Mouse (Mus musculus) mammary gland, adult 2 months (tissue): Measurements from ENCODE around the gene Braf. TPM values are rescaled to one million over a fixed set of nuclear protein-coding genes. Genes with fewer than 3 reads are reported as not detected.

Experiments used
- polyA plus RNA-seq: library from polyadenylated mRNA; depleted of rRNA; stranded (reverse); fragments of >200 nt; gene quantifications from 2 replicates; pipeline ENCODE4 v1.2.3, GENCODE M21; 2012; ENCODE audit warnings: low replicate concordance; rRNA removed

The Braf gene
- 5.6 and 11.9 TPM in 2 replicates for polyA plus RNA-seq

DNA sequence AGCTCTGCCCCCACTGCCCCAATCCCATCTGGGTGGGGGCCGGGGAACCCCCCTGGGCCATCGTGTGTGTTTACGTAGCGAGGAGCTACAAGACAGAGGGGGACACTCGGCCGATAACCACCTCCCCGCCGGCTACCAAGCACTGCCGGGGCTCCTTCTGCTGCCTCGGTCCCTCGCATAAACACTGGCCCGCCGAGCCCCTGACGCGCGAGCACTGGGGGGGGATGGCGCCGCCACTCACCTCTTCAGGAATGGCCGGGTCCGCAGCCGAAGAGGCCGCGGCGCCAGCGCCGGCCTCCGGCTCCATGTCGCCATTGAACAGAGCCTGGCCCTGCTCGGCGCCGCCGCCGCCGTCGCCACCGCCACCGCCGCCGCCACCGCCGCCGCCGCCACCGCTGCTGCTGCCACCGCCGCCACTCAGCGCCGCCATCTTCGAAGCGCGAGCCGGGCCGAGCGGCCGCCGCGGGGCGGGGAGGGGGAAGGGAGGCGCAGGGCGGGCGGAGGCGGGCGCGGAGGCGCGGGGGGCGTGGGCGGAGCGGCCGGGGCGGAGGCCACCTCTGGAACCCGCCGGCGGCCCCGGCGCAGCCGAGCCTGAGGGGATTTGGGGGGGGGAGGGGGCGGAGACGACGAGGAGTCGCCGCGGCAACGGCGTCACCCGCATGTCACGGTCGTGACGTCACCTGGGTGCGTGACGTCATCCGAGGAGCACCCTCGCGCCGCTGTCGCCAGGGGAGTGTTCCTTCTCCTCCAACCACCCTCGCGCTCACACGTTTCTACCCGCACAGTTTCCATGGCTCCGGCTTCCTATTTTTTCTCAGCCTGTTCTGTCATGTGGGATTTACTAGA is at the start of gene Braf:
Braf (minus strand) TSS at position 598 of the 846 bp plus-strand sequence.

DNA sequence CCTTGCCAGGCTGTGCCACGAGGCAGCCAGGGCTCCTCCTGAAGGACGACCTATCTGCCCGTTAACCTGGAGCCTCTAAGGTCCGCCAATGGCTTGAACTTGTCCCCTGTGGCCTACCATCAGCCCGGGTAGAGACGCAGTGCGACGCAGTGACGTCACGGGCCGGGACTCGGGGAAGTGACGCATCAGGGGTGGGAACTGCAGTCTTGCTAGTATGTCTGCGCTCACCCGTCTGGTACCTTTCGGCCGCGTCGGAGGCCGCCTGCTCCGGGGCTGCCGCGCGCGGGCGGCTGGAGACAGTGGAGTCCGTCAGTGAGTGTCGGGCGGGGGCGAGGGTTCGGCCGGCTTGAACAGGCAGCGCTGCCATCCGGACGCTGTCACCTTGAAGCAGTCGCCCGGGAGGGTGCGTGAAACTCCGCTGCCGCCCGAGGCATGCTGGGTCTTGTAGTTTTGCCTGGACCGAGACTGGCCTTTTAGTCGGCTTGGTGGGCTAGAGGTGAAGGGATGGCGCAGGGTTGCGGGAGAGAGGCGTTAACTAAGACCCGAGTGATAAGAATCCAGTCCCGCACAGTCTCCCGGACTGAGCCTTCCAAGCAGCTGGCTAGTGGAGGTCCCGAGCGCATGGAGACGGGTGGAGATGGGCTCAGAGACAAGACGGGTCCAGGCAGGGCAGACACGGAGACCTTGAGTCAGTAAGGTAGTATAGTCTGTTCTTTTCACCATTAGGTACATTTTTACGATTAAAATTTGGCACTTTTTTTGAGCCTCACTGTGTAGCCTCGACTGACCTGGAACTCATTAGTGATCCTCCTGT is 132.7 kb downstream of the Braf start, which contains the start of gene Ndufb2:
Ndufb2 (plus strand) TSS at position 174 of the 814 bp plus-strand sequence.

DNA sequence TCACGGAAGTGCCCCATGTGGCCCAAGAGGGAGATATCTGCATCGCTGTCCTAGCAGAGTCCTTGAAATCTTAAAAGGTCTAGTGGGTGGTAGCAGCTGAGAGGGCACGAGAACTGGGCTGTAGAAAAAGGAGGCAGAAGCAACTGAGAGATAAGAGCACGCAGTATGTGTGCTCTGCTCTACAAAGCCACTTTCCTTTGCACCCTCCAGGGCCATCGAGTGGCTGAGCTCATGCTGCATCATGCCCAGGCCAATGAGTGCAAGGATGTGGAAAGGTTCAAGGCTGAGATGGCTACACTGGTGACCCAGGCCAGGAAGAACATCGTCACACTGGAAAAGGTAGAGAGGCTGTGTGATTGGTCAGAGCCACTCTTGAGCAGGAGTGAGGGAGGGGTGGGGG is 139.7 kb downstream of the Braf start, which contains the start of gene Gm42420:
Gm42420 (plus strand) TSS at position 237 of the 400 bp plus-strand sequence.

DNA sequence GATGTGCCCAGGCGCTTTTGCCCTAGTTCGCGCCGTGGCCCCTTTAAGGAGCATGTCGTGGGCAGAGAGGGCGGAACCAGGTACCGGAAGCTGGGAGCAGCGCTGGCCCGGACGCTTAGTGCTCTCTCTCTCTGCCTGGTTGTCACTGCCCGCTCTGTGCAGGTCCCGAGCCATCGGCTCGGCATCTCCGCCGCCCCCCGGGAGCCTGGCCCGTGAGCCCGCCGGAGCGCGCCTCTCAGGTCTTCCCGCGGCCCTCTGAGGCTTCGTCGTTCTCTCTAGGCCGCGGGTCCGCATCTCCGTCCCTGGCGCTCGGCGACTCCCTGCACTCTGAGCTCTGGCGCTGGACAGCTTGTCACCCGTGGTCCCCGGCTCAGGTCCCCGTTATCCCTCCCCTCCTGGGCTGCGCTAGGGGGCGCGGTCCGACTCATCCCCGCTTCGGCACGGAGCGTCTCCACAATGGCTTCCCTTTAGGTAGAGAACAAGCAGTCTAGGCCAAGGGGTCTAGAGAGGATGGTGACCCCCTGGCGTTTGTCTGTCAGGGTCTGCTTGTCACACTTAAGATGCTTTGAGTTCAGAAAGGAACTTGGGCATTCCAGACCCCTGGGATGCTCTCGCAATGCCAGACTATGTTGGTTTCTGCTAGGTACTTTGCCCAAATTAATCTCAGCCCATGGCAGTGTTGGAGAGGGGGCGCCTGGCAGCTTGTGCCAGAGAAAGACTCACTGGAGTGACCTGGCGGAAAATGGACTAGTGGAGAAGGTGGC is 151.3 kb downstream of the Braf start, which contains the start of gene Adck2:
Adck2 (plus strand) TSS at position 83 of the 764 bp plus-strand sequence.

DNA sequence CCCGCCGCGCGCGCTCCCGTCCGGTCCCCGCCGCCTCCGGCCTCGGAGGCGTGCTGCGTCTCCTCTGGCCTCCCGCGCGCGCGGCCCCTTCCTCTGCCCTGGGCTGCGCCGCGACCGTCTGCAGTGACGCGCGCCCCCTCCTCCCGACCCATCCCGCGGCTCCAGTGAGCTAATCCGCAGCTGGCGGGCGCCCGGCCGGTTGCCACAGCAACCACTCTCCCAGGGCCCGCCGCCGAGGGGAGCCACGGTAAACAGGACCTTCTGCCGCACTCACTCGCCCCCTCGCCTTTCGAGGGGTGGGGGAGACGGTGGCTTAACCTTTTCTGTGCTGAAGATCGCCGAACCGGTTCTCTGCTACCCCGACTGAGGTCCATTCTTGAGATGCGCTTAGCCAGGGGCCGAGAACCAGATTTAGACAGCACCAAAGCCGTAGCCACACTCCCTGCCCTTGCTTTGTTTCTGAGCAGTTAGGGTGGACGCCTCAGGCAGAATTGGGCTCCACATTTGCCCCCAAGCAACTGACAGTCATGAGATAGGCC is 167.5 kb downstream of the Braf start, which contains the start of gene Dennd2a:
Dennd2a (minus strand) TSS at position 145 of the 539 bp plus-strand sequence.

Other genes with a start within 250 kb of the Braf start
- 16.9 and 20.3 TPM in 2 replicates for gene Dennd2a, start 167.6 kb downstream of the Braf start, polyA plus RNA-seq
- gene Adck2, start 151.6 kb downstream of the Braf start, polyA plus RNA-seq = 14.7 and 17.3 TPM in 2 replicates
- gene Gm42420, start 139.7 kb downstream of the Braf start, polyA plus RNA-seq = 0.46 TPM in 1 of 2 replicates, not detected in the other
- gene Ndufb2, start 132.9 kb downstream of the Braf start, polyA plus RNA-seq = 474 and 754 TPM in 2 replicates
- gene Mrps33, start 85.5 kb upstream of the Braf start, polyA plus RNA-seq = 26.7 and 64.9 TPM in 2 replicates
- gene Tmem178b, start 147.8 kb upstream of the Braf start, polyA plus RNA-seq = 1.1 and 1.9 TPM in 2 replicates